Mouse (Mus musculus): ENCODE results near the gene Ndufb5. TPM values are rescaled to one million over a fixed set of nuclear protein-coding genes. Genes with fewer than 3 reads are reported as not detected.
"Not testable (repeated sequence)": the region's sequence is repeated elsewhere in the genome, so short reads cannot be mapped to it uniquely, and the experiment has no call there.

Gene Ndufb5
- polyA plus RNA-seq, 1 experiment, result 175 TPM

GRCm38 (mm10) chr3:32725951-32726350 is 10.8 kb upstream of the Ndufb5 start:
- no peak for DNase-seq (ENCODE audit: low read depth)

GRCm38 (mm10) chr3:32727861-32728260 is 8.9 kb upstream of the Ndufb5 start:
- DNase-seq (ENCODE audit: low read depth), result no peak

DNA sequence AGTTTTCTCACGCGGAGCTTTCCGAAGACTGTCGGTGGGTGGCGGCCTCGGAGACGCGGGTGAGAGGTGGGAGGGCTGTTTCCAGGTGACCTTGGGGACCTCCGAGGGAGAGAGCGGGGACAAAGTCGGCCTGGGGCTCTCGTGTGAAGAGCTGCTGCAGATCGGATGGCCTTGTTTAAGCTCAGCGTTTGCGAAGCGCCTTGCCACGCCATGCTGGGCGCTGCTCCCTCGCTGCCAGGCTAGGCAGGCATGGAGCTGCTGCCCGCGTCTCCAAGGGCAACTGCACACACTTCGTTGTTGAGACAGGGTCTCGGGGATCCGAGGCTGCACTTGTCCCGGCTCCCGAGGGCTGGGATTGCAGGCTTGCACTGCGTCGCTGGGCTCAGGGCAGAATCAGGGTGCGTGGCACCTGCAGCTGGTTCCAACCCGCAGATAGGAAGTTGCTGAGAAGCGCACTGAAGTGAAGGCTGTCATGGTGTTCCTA is 424 bp downstream of the Ndufb5 start, which contains the start of gene Mrpl47:
Gene Mrpl47, minus strand, starts transcription at position 434 of the 484 bp plus-strand sequence.
- no peak for DNase-seq (ENCODE audit: low read depth)

DNA sequence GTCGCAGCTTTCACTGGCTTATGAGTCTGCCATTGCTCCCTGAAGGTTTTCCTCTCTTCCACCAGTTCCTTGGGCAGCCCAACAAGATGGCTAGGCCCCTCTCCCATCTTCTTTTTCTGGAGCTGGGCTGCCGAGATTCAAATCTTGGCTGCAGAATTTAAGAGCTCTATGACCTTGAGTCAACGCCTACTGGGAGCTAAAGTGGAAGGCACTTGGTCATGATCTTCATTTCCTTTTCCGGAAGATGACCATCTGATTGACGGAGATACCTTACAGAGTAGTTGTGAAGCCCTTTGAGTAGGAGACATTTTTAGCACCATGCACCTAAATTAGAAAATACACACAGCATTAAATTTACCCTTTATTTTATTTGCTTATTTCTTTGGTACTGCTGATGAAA is 1.8 kb downstream of the Ndufb5 start:
- no peak for DNase-seq (ENCODE audit: low read depth)

DNA sequence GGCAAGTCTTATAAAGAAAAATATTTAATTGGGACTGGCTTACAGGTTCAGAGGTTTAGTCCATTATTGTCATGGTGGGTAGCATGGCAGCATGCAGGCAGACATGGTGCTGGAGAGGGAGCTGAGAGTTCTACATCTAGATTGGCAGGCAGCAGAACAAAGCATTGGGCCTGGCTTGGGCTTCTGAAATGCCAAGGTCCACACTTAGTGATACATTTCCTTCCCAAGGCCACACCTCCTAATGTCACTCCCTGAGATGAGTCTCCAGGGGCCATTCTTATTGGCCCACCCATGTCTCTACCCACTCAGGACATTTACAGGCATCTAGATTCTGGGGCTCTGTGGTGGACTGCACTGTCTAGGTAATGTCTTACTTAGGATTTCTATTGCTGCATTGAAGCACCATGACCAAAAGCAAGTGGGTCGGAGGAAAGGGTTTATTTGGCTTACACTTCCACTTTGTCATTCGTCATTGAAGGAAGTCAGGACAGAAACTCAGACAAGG is 5.5 kb downstream of the Ndufb5 start:
- DNase-seq (ENCODE audit: low read depth), result no peak

DNA sequence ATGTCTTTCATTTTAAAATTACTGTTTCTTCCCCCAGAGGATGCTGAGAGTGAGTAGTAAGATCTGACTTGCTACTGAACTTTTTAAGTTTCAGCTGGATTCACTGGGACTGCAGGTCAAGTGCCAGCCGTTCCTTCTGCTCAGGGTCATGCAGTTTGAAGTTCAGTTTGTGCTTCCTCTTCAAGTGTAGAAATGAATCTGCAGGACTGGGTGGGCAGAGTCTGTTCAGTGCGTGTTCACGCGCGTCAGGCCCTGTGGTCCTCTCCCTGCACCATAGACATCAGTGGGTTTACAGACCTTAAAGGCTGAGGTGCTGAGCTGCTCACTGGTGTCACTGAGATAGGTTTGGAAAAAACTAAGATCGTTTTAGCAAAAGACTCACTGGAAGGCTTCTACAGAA is 8.2 kb downstream of the Ndufb5 start:
- DNase-seq (ENCODE audit: low read depth), result no peak

DNA sequence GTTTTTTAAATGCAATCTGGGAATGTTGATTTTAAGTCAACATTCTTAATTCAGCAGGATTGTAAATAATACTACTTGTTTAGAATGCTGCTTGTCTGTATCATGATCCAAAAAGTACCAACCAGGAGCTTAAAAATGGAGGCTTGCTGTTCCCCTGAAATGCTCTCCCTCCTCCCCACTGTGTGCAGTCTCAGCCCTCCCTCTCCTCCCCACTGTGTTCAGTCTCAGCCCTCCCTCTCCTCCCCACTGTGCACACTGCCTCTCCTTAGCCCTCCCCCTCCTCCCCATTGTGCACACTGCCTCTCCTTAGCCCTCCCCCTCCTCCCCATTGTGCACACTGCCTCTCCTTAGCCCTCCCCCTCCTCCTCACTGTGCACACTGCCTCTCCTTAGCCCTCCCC is 8.6 kb downstream of the Ndufb5 start:
- DNase-seq (ENCODE audit: low read depth), result not testable (repeated sequence)

DNA sequence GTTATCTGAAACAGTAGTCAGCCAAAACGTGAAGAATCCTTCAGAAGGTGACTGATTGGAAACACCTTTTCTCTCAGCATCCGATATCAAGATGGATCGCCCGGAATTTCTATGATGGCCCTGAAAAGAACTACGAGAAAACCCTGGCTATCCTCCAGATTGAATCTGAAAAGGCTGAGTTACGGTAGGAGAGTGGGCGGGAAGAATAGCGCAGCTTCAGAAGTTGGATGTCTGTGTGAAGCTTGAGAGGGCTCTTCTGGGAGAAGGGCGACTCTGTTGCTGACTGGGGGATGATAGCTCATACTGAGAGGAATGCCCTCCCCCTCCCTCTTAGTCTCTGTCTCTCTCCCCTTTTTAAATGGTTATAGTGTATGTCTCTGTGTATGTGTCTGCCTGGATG is 11.6 kb downstream of the Ndufb5 start:
- DNase-seq (ENCODE audit: low read depth), result no peak

- no peak for DNase-seq (ENCODE audit: low read depth)
Measured at GRCm38 (mm10) chr3:32749820-32750579, 13.2 kb downstream of the Ndufb5 start.

- no peak for DNase-seq (ENCODE audit: low read depth)
Measured at GRCm38 (mm10) chr3:32754384-32754915, 17.7 kb downstream of the Ndufb5 start.

- no peak for DNase-seq (ENCODE audit: low read depth)
Measured at GRCm38 (mm10) chr3:32759212-32759611, 22.4 kb downstream of the Ndufb5 start.

- no peak for DNase-seq (ENCODE audit: low read depth)
Measured at GRCm38 (mm10) chr3:32762962-32763361, 26.2 kb downstream of the Ndufb5 start.

GRCm38 (mm10) chr3:32763902-32764301 is 27.1 kb downstream of the Ndufb5 start:
- DNase-seq (ENCODE audit: low read depth), result no peak

DNA sequence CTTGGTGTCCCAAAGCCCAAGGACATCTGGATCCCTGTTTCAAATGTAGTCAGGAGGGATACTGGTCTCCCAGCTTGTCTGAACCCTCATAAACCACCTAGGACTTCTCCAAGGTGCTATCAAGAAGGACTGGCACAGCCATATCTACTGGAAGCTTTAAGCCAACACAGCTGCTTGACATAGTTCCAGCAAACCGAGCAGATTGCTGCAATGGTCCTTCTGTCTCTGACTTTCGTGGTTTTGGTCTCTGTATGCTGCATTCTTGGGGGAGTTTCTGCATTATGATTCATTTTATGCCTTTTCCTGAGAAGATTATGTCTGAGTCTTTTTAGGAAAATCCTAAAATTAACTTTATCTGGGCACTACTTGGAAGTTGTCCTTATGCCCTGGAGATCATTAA is 34.0 kb downstream of the Ndufb5 start:
- DNase-seq (ENCODE audit: low read depth), result no peak

Other genes starting within 250 kb of the Ndufb5 start
- 0.08 TPM in 1 of 2 replicates, not detected in the other for gene Kcnmb3, start 244.8 kb upstream of the Ndufb5 start, polyA plus RNA-seq (2012; rRNA removed)
- 24.2 and 25.7 TPM in 2 replicates for gene Zfp639, start 226.7 kb upstream of the Ndufb5 start, polyA plus RNA-seq (2012; rRNA removed)
- 12.2 and 14.0 TPM in 2 replicates for gene Mfn1, start 207.5 kb upstream of the Ndufb5 start, polyA plus RNA-seq (2012; rRNA removed)
- gene Gnb4, start 120.4 kb upstream of the Ndufb5 start, polyA plus RNA-seq (2012; rRNA removed), result 36.8 and 52.1 TPM in 2 replicates
- gene Actl6a, start 30.7 kb upstream of the Ndufb5 start, polyA plus RNA-seq (2012; rRNA removed), result 24.3 and 25.5 TPM in 2 replicates
- 1.5 and 3.2 TPM in 2 replicates for gene Mrpl47, start 615 bp downstream of the Ndufb5 start, polyA plus RNA-seq (2012; rRNA removed)
- 0.98 and 1.00 TPM in 2 replicates for gene Usp13, start 80.6 kb downstream of the Ndufb5 start, polyA plus RNA-seq (2012; rRNA removed)